Mouse (Mus musculus) v-Abl transformed pro-B cells (cell line): ENCODE data around the gene Ipo13.

Source experiments
- in situ Hi-C, 2 experiments: fragments of 400-800 bp; cut with MboI; formaldehyde crosslinking; loops; one replicate each; pipeline ENCODE4 v1.15.1; 2025; ENCODE audit not compliant: unreplicated experiment in 2 of 2

The Ipo13 gene

GRCm38 (mm10) chr4:117914591-117915442 is at the start of gene Ipo13:
Ipo13 (minus strand) TSS chr4:117914999.
- in situ Hi-C loops = no loop called here

- in situ Hi-C loops = no loop called here
These were observed 42.7 kb upstream of the Ipo13 start for GRCm38 (mm10) chr4:117957492-117957891.

- in situ Hi-C loops = no loop called here
These were observed 32.7 kb upstream of the Ipo13 start for GRCm38 (mm10) chr4:117947493-117947892.

GRCm38 (mm10) chr4:117946639-117947305 is 32.0 kb upstream of the Ipo13 start:
- in situ Hi-C loops = no loop called here

- in situ Hi-C loops = no loop called here
These were observed 28.5 kb upstream of the Ipo13 start for GRCm38 (mm10) chr4:117943317-117943716.

- in situ Hi-C loops = no loop called here
These were observed 22.2 kb upstream of the Ipo13 start for GRCm38 (mm10) chr4:117936964-117937363.

- in situ Hi-C loops = no loop called here
These were observed 19.3 kb upstream of the Ipo13 start for GRCm38 (mm10) chr4:117934081-117934480.

GRCm38 (mm10) chr4:117933248-117933647 is 18.4 kb upstream of the Ipo13 start:
- in situ Hi-C loops = no loop called here

- in situ Hi-C loops = loop anchor here (5.0 to 10.0 kb wide), 3 partner anchors 42 to 155 kb away; partner anchors contain the start of genes Atp6v0b (in 1 of the 2) and Slc6a9 (in 1 of the 2)
These were observed 14.6 kb upstream of the Ipo13 start, which contains the start of gene Artn for GRCm38 (mm10) chr4:117929391-117929881. Artn (minus strand) TSS chr4:117929763.

- in situ Hi-C loops = loop anchor here (5.0 to 10.0 kb wide), 3 partner anchors 41 to 156 kb away; partner anchors contain the start of genes Atp6v0b (in 1 of the 2) and Slc6a9 (in 1 of the 2)
These were observed 14.0 kb upstream of the Ipo13 start for GRCm38 (mm10) chr4:117928699-117929241.

- in situ Hi-C loops = loop anchor here (5.0 to 10.0 kb wide), 3 partner anchors 41 to 157 kb away; partner anchors contain the start of genes Atp6v0b (in 1 of the 2) and Slc6a9 (in 1 of the 2)
These were observed 13.4 kb upstream of the Ipo13 start for GRCm38 (mm10) chr4:117928234-117928633.

- in situ Hi-C loops = loop anchor here (5.0 to 10.0 kb wide), 3 partner anchors 40 to 158 kb away; partner anchors contain the start of genes Atp6v0b (in 1 of the 2) and Slc6a9 (in 1 of the 2)
These were observed 12.0 kb upstream of the Ipo13 start for GRCm38 (mm10) chr4:117926545-117927482.

GRCm38 (mm10) chr4:117924916-117925315 is 10.1 kb upstream of the Ipo13 start:
- in situ Hi-C loops = loop anchor here (5.0 to 10.0 kb wide), 3 partner anchors 38 to 160 kb away; partner anchors contain the start of genes Atp6v0b (in 1 of the 2) and Slc6a9 (in 1 of the 2)

- in situ Hi-C loops = loop anchor here (10.0 kb wide), 1 partner anchor 161 kb away; no protein-coding TSS in a partner anchor
These were observed 8.7 kb upstream of the Ipo13 start for GRCm38 (mm10) chr4:117923450-117923849.

- in situ Hi-C loops = loop anchor here (10.0 kb wide), 1 partner anchor 163 kb away; no protein-coding TSS in a partner anchor
These were observed 6.6 kb upstream of the Ipo13 start for GRCm38 (mm10) chr4:117921358-117921757.

- in situ Hi-C loops = no loop called here
These were observed 4.0 kb upstream of the Ipo13 start for GRCm38 (mm10) chr4:117918762-117919161.

- in situ Hi-C loops = no loop called here
These were observed 3.5 kb upstream of the Ipo13 start for GRCm38 (mm10) chr4:117918261-117918660.

GRCm38 (mm10) chr4:117917847-117918246 is 3.0 kb upstream of the Ipo13 start:
- in situ Hi-C loops = no loop called here

- in situ Hi-C loops = no loop called here
These were observed 2.6 kb upstream of the Ipo13 start for GRCm38 (mm10) chr4:117917402-117917801.
